ENCODE assay signal across 8 mouse cellular contexts in the genomic region with DNA sequence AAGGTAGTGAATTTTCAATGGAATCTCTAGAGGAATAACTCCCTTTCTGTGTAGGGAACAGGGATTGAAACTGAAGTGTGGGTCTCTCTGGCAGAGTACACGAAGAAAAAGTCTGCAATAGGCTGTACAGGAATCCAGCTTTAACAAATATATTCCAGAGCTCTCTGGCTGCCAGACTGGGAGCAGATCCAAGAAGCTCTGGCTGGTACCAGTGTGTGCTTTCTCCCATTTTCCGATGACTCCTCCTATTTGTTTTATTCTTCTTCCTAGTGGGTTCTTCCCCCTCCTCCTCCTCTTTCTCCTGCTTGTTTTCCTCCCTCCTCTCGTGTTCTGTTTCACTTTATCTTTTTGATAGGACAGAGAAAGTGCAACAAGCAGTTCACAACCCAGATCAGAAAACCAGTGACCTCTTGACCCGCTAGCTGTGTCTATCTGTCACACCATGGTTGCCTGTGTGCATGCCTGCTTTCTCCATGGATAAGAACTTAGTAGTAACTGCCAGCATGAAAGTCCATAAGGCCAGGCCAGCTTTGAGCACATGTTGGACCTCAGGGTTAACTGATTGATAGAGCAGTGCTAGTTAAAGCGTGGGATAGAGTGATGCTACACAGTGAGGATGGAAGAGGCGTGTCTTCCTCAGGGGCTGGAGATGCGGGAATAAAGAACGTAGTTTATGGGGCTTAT. TPM values are rescaled to one million over a fixed set of nuclear protein-coding genes. Genes with fewer than 3 reads are reported as not detected.
DNase-seq lines count a peak whose midpoint lies in the region; ATAC-seq and TF ChIP-seq lines count a peak whose summit lies in the region.

No protein-coding gene starts in this region.

- H3K4me3 ChIP-seq in testis, adult 2 months (ENCODE audit: control insufficient read depth, low read depth, low read length), result no peak overlapping the region
- H3K4me3 ChIP-seq in olfactory bulb, adult 2 months (ENCODE audit: insufficient read depth, low read depth, low read length), result no peak overlapping the region

- 0 out of 2 replicates have a peak overlapping the region, but pooled peaks have one; percentile 29 for H3K27ac ChIP-seq in testis, adult 2 months (ENCODE audit: control insufficient read depth, insufficient read depth, low read depth, low read length)
- H3K27ac ChIP-seq in olfactory bulb, adult 2 months (ENCODE audit: insufficient read depth, low read depth, low read length), result peak overlapping the region; percentile 81

- peaks cover 4% of the 10 kb centered on the region for H3K36me3 ChIP-seq in testis, adult 2 months (ENCODE audit: control insufficient read depth, insufficient read depth, low read length)

- no peak for TF ChIP-seq CTCF in testis, adult 2 months (IDR thresholded peaks at IDR 0.05; ENCODE audit: control insufficient read depth, insufficient read depth, insufficient replicate concordance, low read depth, low read length)
- TF ChIP-seq CTCF in olfactory bulb, adult 2 months (IDR thresholded peaks at IDR 0.05; ENCODE audit: insufficient read depth, low read depth, low read length), result no peak

- peak; percentile 33 to 53 for DNase-seq in cerebellum, postnatal 10 days
- no peak for DNase-seq in cerebellum, postnatal 36 days
- DNase-seq in testis, postnatal 10 days (ENCODE audit: low spot score), result no peak
- DNase-seq in layer of hippocampus, adult 8-10 months (ENCODE audit: low spot score in 2 of 2), result peak; percentile 78 to 83

- TF ChIP-seq POLR2A in testis, adult 2 months (IDR thresholded peaks at IDR 0.05; ENCODE audit: control insufficient read depth, low read depth, low read length), result no peak
- TF ChIP-seq POLR2A in olfactory bulb, adult 2 months (IDR thresholded peaks at IDR 0.05; ENCODE audit: insufficient read depth, low read depth, low read length), result no peak

- 55% methylated on average over 8 of the region's 8 CpGs for WGBS in olfactory bulb, adult 2 months

- no peaks in the 10 kb centered on the region for H3K27me3 ChIP-seq in testis, adult 2 months (ENCODE audit: control insufficient read depth, insufficient read depth, low read length)

- ATAC-seq in CD4-positive, CD25-positive, alpha-beta regulatory T cell, adult 4 months, result no peak
- no peak for ATAC-seq in erythroblast, adult 5-6 weeks (replicated peaks; ENCODE audit: low FRiP score, poor library complexity, severe bottlenecking)

- H3K4me1 ChIP-seq in testis, adult 2 months (ENCODE audit: control insufficient read depth, insufficient read depth, low read length), result no peaks in the 10 kb centered on the region; the same call in 1 of the 2 replicates
- peaks cover 14% of the 10 kb centered on the region for H3K4me1 ChIP-seq in olfactory bulb, adult 2 months (ENCODE audit: control insufficient read depth, insufficient read depth, low read length)

RNA-seq across cellular contexts. Expression of a gene that starts 55.3 kb away (rescaled TPM):
- polyA plus RNA-seq in testis, adult 2 months (2012; rRNA removed), result 230 and 238 TPM in 2 replicates
- total RNA-seq in layer of hippocampus, adult 8-10 months (2022), result 10 to 100 TPM; 43.8 to 55.8 (median 51.1) TPM
- not detected in 2 replicates for polyA plus RNA-seq in olfactory bulb, adult 2 months (2012; ENCODE audit: insufficient read depth, insufficient read length, low replicate concordance, missing spikeins)
- polyA plus RNA-seq in CD4-positive, CD25-positive, alpha-beta regulatory T cell, adult 4 months (2017; shearing (Covaris generic)), result 10 to 100 TPM in 1 of 2 experiments, 1 to 10 TPM in 1; 8.3 to 11.0 TPM
- 3.8 and 8.8 TPM in 2 replicates for total RNA-seq in erythroblast, adult 5-6 weeks (2015; ENCODE audit: low replicate concordance)
- total RNA-seq in erythroblast, adult 5-6 weeks (2017; ENCODE audit: low replicate concordance), result 11.3 and 12.1 TPM in 2 replicates

RNA-seq across cellular contexts. Expression of a gene that starts 55.4 kb away (rescaled TPM):
- 17.3 and 21.0 TPM in 2 replicates for polyA plus RNA-seq in testis, adult 2 months (2012; rRNA removed)
- 10 to 100 TPM; 55.2 to 66.9 (median 62.7) TPM for total RNA-seq in layer of hippocampus, adult 8-10 months (2022)
- not detected in 2 replicates for polyA plus RNA-seq in olfactory bulb, adult 2 months (2012; ENCODE audit: insufficient read depth, insufficient read length, low replicate concordance, missing spikeins)
- polyA plus RNA-seq in CD4-positive, CD25-positive, alpha-beta regulatory T cell, adult 4 months (2017; shearing (Covaris generic)), result 100 to 1,000 TPM; 140 to 169 TPM
- total RNA-seq in erythroblast, adult 5-6 weeks (2015; ENCODE audit: low replicate concordance), result 15.0 and 22.3 TPM in 2 replicates
- total RNA-seq in erythroblast, adult 5-6 weeks (2017; ENCODE audit: low replicate concordance), result 12.8 and 23.6 TPM in 2 replicates

Comparison
In these comparisons a context has a peak if more than half of its experiments do, and no peak if none do; other contexts are left out.
1. DNase-seq: peak in cerebellum, postnatal 10 days (2 of 2) and layer of hippocampus, adult 8-10 months (2 of 2); none in cerebellum, postnatal 36 days (0 of 2) and testis, postnatal 10 days (single experiment).